Mouse (Mus musculus): ENCODE data around the gene Sema4d. TPM values are rescaled to one million over a fixed set of nuclear protein-coding genes. Genes with fewer than 3 reads are reported as not detected.

Gene Sema4d
- polyA plus RNA-seq, 1 experiment from 2014 or later: 6.7 TPM

GRCm38 (mm10) chr13:51808141-51808540 is 14.6 kb upstream of the Sema4d start:
- Histone ChIP-seq H3K9me3 (ENCODE audit: control insufficient read depth, low read length) (no peaks in the 10 kb centered on the region), H3K27me3 (ENCODE audit: control insufficient read depth, insufficient read depth, low read length) (no peaks in the 10 kb centered on the region), H3K27ac (replicated peaks) (no peak overlapping the region), H3K4me3 (ENCODE audit: low read depth, low read length) (no peak overlapping the region), H3K9ac (ENCODE audit: low read length) (no peak overlapping the region), H3K36me3 (ENCODE audit: control insufficient read depth, insufficient read depth, low read length) (no peaks in the 10 kb centered on the region), H3K4me1 (replicated peaks; ENCODE audit: control insufficient read depth, insufficient read depth) (no peaks in the 10 kb centered on the region), H3K4me2 (replicated peaks; ENCODE audit: low read depth) (no peak overlapping the region)
- TF ChIP-seq EP300 (optimal IDR thresholded peaks at IDR 0.05) (no peak), CTCF (IDR thresholded peaks at IDR 0.05; ENCODE audit: low read depth) (no peak)
- DNase-seq (ENCODE audit: low spot score): no peak
- WGBS: 39% methylated on average over 12 of the region's 12 CpGs
- ATAC-seq (ENCODE audit: low FRiP score, low TSS enrichment): no peak

GRCm38 (mm10) chr13:51806220-51806619 is 12.7 kb upstream of the Sema4d start:
- Histone ChIP-seq H3K4me1 (replicated peaks; ENCODE audit: control insufficient read depth, insufficient read depth) (no peaks in the 10 kb centered on the region), H3K4me2 (replicated peaks; ENCODE audit: low read depth) (no peak overlapping the region), H3K9ac (ENCODE audit: low read length) (no peak overlapping the region), H3K4me3 (ENCODE audit: low read depth, low read length) (no peak overlapping the region), H3K27me3 (ENCODE audit: control insufficient read depth, insufficient read depth, low read length) (no peaks in the 10 kb centered on the region), H3K36me3 (ENCODE audit: control insufficient read depth, insufficient read depth, low read length) (no peaks in the 10 kb centered on the region), H3K27ac (replicated peaks) (no peak overlapping the region), H3K9me3 (ENCODE audit: control insufficient read depth, low read length) (no peaks in the 10 kb centered on the region)
- no peak for TF ChIP-seq EP300 (optimal IDR thresholded peaks at IDR 0.05)
- TF ChIP-seq CTCF (IDR thresholded peaks at IDR 0.05; ENCODE audit: low read depth): no peak
- 76% methylated on average over 15 of the region's 15 CpGs for WGBS
- DNase-seq (ENCODE audit: low spot score) (no peak), ATAC-seq (ENCODE audit: low FRiP score, low TSS enrichment) (no peak; the same call in 1 of the 2 replicates)

GRCm38 (mm10) chr13:51805634-51806033 is 12.1 kb upstream of the Sema4d start:
- Histone ChIP-seq H3K9me3 (ENCODE audit: control insufficient read depth, low read length) (no peaks in the 10 kb centered on the region), H3K27me3 (ENCODE audit: control insufficient read depth, insufficient read depth, low read length) (no peaks in the 10 kb centered on the region), H3K27ac (replicated peaks) (no peak overlapping the region), H3K9ac (ENCODE audit: low read length) (no peak overlapping the region), H3K4me1 (replicated peaks; ENCODE audit: control insufficient read depth, insufficient read depth) (no peaks in the 10 kb centered on the region), H3K36me3 (ENCODE audit: control insufficient read depth, insufficient read depth, low read length) (no peaks in the 10 kb centered on the region), H3K4me2 (replicated peaks; ENCODE audit: low read depth) (no peak overlapping the region), H3K4me3 (ENCODE audit: low read depth, low read length) (no peak overlapping the region)
- TF ChIP-seq EP300 (optimal IDR thresholded peaks at IDR 0.05): no peak
- TF ChIP-seq CTCF (IDR thresholded peaks at IDR 0.05; ENCODE audit: low read depth): no peak
- no peak for DNase-seq (ENCODE audit: low spot score)
- WGBS: 80% methylated on average over 4 of the region's 4 CpGs
- ATAC-seq (ENCODE audit: low FRiP score, low TSS enrichment): no peak

DNA sequence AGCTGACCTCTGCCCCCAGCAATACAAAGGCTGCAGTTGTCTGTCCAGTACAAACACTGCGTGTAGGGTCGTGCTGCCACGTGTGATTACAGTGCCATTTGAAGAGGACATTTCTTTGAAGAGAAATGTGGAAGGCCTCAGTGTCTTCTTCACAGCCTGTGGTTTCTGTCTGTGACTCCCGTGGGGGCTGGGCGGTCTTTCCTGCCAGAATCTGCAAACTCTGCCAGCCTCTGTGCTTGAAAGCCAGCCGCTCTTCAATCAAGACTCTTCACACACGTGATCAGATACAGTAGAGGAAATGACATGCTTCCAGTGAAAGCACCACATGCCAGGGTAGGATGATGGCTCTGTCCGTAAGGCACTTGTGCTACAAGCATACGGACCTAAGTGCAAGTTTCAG is 7.4 kb upstream of the Sema4d start:
- TF ChIP-seq CTCF (IDR thresholded peaks at IDR 0.05; ENCODE audit: low read depth) (no peak), EP300 (optimal IDR thresholded peaks at IDR 0.05) (no peak)
- Histone ChIP-seq H3K4me3 (ENCODE audit: low read depth, low read length) (no peak overlapping the region), H3K9me3 (ENCODE audit: control insufficient read depth, low read length) (no peaks in the 10 kb centered on the region), H3K36me3 (ENCODE audit: control insufficient read depth, insufficient read depth, low read length) (no peaks in the 10 kb centered on the region), H3K27ac (replicated peaks) (no peak overlapping the region), H3K4me1 (replicated peaks; ENCODE audit: control insufficient read depth, insufficient read depth) (no peaks in the 10 kb centered on the region), H3K27me3 (ENCODE audit: control insufficient read depth, insufficient read depth, low read length) (no peaks in the 10 kb centered on the region), H3K4me2 (replicated peaks; ENCODE audit: low read depth) (no peak overlapping the region), H3K9ac (ENCODE audit: low read length) (no peak overlapping the region)
- 58% methylated on average over 9 of the region's 9 CpGs for WGBS
- no peak for ATAC-seq (ENCODE audit: low FRiP score, low TSS enrichment)
- DNase-seq (ENCODE audit: low spot score): no peak

DNA sequence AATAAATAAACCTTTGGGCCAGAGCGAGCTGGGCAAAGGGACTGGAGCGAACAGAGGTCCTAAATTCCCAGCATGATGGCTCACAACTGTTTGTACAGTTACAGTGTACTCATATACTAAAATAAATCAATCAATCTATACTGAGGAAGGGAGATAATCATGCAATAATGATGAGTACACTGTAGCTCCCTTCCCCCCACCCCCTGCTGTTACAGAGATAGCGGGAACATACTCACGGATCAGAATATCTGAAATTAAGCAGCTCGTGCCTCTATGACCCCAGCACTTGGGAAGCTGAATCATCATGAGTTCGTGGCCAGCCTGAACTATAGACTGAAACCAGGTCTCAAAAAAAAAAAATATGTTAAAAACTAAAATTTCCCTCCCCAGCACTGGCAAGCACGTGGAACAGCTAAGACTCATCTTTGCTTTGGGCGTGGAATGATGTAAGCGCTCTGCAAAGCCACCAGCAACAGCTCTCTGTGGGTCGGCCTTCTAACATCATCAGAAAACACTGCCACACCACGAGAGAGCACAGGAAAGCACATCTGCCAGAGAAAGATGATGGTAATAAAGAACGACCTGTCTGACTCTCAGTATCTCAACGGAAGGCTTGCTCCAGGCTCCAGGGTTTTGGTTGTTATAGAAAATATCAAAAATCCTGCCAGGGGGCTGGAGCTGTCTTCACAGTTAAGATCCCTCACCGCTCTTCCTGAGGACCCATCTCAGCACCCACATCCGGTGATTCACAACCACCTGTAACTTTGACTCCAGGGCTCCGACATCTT is 6.4 kb upstream of the Sema4d start:
- Histone ChIP-seq H3K4me2 (replicated peaks; ENCODE audit: low read depth) (no peak overlapping the region), H3K9ac (ENCODE audit: low read length) (no peak overlapping the region), H3K36me3 (ENCODE audit: control insufficient read depth, insufficient read depth, low read length) (no peaks in the 10 kb centered on the region), H3K4me3 (ENCODE audit: low read depth, low read length) (no peak overlapping the region), H3K27me3 (ENCODE audit: control insufficient read depth, insufficient read depth, low read length) (no peaks in the 10 kb centered on the region), H3K27ac (replicated peaks) (no peak overlapping the region), H3K4me1 (replicated peaks; ENCODE audit: control insufficient read depth, insufficient read depth) (no peaks in the 10 kb centered on the region), H3K9me3 (ENCODE audit: control insufficient read depth, low read length) (no peaks in the 10 kb centered on the region)
- WGBS: 76% methylated on average over 16 of the region's 16 CpGs
- DNase-seq (ENCODE audit: low spot score) (no peak), ATAC-seq (ENCODE audit: low FRiP score, low TSS enrichment) (no peak)
- TF ChIP-seq EP300 (optimal IDR thresholded peaks at IDR 0.05): no peak
- no peak for TF ChIP-seq CTCF (IDR thresholded peaks at IDR 0.05; ENCODE audit: low read depth)

DNA sequence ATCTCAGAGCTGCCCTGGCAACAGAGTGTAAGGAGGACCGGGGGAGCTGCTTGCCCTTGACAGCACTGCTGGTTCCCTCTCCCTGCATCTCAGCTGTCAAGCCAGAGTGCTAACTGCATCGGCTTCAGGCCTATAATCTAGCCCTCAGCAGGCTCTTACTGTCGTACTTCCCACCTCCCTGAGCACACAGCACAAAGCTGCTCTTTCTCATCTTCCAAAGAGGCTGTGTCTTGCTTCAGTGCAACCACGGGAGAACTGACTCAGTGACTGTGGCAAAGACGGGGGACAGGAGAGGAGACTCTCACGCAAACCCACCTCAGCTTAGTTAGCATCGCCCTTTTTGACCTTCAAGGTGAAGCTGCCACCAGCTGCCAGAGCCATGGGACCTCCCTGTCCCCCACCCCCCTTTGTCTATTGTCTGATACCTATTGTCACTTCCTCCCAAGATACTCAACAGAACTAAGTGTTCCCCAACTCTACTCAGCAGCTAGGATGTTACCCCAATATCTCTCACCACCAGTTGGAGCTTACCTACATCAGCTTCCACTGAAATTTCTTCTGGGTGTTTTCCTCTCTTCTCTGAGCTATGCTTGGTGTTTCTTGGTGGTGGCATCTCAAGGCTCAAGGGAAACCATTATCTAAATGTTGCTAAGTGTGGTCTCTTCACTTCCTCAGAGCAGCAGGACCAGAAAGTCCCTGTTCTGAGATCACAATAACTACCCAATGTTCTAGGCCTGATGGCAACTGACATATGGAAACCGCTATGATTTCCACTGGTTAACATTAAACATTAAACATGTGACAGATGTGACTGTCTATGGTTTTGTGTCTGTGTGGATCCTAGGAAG is 4.6 kb upstream of the Sema4d start:
- Histone ChIP-seq H3K4me1 (replicated peaks; ENCODE audit: control insufficient read depth, insufficient read depth) (no peaks in the 10 kb centered on the region), H3K9me3 (ENCODE audit: control insufficient read depth, low read length) (no peaks in the 10 kb centered on the region), H3K27ac (replicated peaks) (no peak overlapping the region), H3K36me3 (ENCODE audit: control insufficient read depth, insufficient read depth, low read length) (no peaks in the 10 kb centered on the region), H3K4me3 (ENCODE audit: low read depth, low read length) (no peak overlapping the region), H3K4me2 (replicated peaks; ENCODE audit: low read depth) (no peak overlapping the region), H3K27me3 (ENCODE audit: control insufficient read depth, insufficient read depth, low read length) (no peaks in the 10 kb centered on the region), H3K9ac (ENCODE audit: low read length) (no peak overlapping the region)
- WGBS: 65% methylated on average over 8 of the region's 8 CpGs
- ATAC-seq (ENCODE audit: low FRiP score, low TSS enrichment) (no peak), DNase-seq (ENCODE audit: low spot score) (no peak)
- TF ChIP-seq CTCF (IDR thresholded peaks at IDR 0.05; ENCODE audit: low read depth) (no peak), EP300 (optimal IDR thresholded peaks at IDR 0.05) (no peak)
